Mouse (Mus musculus): Measurements from ENCODE around the gene Lrrc74b.

DNA sequence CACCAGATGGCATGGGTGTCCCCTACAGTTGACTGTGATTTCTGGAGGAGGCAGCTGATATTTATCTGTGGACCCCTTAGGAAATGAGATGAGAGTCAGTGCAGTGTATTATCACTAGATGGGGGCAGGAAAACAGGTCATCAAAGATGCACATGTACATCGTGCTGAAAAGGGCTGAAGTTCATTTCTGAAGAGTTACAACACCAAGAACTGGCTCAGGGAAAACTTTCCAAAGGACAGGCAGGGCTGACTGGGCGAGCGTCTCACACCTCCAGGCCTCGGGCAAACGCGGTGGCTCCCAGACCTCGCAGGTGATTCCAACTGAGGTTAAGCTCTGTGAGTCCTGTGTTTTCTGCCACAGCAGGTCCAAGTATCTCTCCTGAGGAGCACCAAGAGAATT is 8.2 kb downstream of the Lrrc74b start:
- TF ChIP-seq CTCF (IDR thresholded peaks at IDR 0.05) (no peak), EP300 (IDR thresholded peaks at IDR 0.05; ENCODE audit: insufficient read depth, low read depth, low read length) (no peak)

Measured in heart, adult 2 months (tissue).